Mouse (Mus musculus) layer of hippocampus, adult 8-10 months (tissue): ENCODE measurements at regions not wholly inside any gene's neighbourhood (a gene's known extent, or its start where the extent isn't known, plus 50 kb on each side); places are given as distances from the start of the nearest gene placed in this dataset.

Experiments used
- DNase-seq, 2 experiments: peaks; one replicate each; pipeline ENCODE4 v3.0.0; 2022; ENCODE audit warnings: low spot score in 2 of 2

DNA sequence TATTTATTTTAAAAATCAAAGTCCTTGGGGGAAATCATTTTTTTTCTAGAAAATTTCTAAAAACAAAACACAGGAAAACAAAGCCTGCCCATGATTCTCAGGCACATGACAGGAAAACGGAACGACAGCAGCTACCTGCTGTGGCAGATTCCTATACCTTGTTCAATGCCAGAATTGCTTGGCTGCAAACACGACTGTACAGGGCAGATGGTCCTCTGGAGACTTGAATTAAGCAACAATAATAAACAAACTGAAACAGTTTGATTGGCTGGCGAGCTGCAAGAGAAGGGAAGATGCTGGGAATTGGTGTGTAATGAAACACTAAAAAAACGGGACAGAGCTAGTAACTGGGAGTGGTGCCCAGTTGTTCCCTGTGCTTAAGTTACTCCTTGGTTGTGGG is 280.1 kb downstream of the Slc4a3 start:
- DNase-seq, result no peak

DNA sequence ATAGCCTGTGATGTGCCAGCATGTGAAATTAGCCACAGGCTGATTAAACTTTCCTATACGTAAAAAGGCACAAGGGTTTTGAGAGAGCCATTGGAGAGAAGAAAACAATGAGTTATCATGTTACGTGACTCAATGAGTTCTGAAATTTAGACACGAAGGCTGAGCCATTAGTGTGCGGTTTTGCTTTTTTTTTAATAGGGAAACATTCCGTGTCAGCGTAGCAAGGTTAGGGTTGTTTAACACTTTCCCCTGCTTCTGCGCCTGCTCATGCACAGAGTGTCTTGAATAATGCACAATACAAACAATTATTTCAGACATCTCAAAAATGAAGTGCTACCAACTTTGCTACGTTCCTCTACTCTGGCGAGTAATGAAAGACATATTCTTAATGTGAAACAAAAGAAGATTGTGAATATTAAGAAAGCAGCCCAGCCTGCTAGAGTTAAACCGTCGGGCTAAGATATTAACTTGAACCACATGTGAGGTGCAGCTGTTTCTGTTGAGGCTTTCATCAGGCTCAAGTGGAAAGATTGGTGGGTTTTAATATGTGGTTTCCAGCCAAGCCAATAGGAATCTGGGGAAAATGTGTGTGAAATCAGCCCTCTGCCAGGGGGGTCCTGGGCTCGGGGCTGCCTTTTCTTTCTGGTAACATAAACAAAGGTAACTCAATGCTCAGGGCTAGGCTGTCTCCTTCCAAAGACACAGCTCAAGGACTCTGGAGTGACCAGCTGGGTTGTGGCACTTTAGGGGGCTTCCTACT is 287.2 kb downstream of the Slc4a3 start:
- no peak for DNase-seq

DNA sequence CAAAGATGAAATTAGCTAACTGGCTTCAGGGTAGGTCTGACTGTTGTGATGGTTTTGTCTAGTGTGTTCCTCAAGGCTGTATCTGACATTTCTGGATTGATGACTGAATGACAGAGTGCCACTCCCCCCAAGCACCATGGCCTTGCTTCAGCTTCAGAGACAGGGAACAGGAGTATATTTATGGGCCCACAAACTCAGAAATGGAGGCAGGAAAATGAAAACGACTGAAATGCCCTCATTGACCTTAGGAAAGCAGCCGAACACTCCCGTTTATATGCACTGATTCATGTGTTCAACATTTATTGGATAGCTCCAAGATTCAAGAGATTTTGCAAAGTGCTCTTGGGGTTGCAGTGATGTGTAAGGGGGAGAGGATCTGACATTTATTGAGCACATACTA is 288.3 kb downstream of the Slc4a3 start:
- DNase-seq, result no peak

DNA sequence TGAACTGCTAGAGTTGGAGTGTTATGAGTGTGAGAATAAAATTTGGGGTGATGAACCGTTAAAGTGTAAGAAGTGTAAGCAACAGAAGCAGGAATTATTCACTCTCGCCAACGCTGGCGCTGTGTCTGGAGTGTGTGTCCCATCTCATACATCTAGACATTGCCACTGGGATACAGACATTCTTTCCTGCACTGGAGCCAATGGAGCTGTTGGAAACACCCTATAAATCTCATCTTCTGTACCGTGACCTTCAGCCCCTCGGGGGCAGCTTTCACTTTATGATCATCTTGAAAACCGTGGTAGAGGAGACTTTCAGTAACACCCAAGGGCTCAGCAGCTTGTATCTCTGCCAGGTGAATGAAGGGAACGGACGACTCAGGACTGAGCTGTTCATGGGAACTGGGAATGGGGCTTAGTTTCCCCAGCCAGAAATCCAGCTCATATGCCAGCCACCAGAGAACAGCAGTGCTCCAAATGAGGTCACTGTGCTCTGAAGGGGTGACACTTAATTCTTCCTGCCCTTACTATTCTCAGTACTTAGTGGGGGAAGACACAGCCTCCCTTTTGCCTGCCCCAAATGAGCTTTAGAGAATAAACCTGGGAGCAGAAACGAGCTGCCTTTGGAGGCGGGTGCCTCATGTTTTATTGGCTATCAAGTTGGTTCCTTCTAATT is 293.6 kb downstream of the Slc4a3 start:
- DNase-seq, result no peak

DNA sequence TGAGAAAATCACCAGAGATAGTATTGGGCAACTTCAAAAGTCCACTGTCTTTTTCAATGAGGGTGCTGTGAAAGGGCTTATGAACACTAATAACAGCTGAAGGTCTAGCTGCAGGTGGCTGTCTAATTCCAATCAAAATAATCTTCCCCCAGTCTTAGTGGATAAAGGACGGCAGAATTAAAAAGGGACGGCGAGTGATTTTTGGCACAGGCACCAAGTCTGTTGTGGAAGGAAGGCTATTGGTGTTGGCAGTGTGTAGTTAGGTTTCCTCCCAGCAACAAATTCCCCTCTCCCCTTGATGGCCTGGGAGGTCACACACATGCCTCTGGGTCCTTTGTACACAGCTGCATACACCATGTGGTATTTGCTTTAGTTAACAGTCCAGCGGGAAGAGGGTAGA is 296.3 kb downstream of the Slc4a3 start:
- DNase-seq, result no peak

DNA sequence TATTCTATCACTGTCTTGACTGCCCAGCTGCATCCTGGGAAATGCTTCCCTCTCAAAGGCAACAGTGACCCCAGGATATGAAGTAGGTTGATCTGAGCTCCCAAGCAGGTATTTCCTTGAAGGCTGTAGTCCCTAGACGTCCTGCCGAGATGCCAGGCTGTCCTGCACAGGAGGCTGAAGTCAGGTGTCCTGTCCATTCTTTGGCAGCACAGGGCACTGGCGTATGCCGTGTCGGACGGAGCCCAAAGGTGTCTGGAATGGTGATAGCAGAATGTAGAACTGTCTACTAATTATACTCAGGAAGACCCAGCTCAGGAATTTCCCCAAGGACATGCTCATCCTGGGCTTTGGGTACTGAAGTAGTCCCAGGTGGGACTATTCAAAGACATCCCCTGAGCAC is 297.3 kb downstream of the Slc4a3 start:
- DNase-seq, result no peak

DNA sequence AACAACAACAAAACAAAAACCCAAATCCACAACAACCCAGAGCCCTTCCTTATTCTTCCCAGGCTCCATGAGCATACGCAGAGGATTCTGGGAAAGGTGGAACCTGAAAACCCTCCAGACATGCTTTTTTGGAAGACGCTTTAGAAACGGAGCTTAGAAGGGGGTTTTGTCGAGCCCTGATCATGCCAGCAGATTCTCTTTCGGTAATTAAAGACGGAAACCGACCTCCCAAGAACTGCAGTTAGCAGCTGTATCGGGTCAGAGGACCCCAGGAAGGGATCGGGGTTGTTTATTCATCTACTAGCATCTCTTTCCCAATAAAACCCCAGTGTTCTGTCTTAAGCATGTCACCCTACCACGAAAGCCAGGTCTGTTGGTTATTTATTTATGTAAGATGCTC is 298.1 kb downstream of the Slc4a3 start:
- DNase-seq, result no peak

DNA sequence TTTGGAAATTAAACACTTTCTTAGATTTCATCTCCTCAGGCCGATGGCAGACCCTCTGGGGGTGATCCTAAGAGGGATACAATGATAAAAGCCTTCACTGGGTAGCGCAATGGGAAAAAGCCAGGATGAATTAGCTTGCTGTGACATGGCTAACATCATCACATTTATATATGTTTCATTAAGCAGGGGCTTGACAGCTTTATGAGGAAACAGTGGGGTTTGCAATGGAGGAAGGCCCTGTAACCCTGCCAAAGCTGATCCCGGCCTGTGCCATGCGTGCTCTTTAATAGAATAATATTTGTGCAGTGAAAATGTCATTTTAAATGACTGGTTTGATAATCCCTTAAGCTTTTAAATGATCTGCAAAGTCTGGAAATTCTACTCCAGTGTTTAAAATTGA is 298.5 kb downstream of the Slc4a3 start:
- no peak for DNase-seq

DNA sequence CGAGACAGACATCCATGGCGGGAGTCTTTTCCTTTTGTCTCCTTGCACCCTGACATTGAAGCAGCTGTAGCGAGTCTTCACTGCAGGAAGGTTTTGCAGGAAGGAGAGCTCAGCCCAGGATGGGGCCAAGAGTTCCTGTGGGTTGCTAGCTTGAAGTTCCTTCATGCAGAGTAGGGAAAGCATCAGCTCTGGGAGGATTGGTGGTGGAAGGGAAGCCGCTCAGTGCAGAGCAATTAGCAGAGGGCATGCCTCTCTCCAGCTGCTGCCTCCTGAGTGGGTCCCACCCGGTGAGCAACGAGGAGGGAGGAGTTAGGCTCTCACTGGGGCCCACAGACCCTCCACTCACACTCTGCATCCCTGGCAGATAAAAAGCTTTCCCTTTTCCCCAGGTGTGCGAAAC is 298.9 kb downstream of the Slc4a3 start:
- DNase-seq, result no peak

DNA sequence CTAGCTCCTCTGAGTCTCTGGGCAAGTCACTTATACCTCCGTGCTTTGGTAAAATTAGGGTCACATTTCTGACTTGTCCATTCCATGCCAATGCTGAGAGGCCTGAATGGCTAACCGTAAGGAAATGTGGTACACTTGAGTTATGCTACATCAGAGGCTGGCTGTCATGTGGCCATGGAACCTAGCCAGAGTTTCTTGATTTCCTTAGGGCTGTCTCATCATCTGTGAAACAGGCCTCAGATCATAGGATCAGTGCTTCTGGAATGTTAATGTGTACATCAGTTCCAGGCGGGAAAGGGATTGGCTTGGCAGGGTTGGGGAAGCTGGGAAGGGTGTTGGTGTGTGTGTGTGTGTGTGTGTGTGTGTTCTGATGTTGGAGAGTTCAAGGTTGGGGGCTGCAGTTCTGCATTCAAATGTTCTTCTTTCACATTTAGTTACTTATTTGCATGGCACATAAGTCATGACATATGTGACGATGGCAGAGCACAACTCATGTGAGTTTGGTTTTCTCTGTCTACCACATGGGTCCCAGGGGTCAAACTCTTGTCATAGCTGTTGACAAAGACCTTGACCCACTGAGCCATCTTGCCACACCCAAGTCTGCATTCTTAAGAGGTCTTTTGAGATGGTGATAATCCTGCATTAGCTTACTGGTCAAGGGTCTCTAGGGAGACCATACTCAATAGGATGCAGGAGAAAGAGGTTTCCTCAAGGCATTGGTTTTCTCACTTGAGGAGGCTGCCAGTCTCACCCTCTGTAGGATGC is 299.9 kb downstream of the Slc4a3 start:
- DNase-seq, result no peak

DNA sequence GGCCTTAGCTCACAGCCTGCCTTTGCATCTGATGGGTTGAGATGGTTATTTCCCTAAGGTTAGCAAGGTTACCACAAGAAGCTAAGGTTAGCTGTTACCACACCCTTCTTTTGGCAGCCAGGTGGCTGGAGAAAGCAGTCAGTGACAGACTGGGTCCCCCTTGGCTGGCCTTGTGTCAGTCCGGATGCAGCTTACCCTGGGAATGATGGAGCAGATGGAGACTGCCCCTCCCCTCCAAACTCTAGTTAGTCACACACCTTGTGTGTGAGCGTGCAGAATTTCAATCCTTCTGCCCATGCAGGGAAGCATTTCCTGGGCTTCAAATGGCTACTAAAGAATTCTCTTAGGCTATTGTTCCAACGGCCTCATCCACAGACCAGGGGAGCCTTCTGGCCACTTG is 301.6 kb downstream of the Slc4a3 start:
- no peak for DNase-seq

DNA sequence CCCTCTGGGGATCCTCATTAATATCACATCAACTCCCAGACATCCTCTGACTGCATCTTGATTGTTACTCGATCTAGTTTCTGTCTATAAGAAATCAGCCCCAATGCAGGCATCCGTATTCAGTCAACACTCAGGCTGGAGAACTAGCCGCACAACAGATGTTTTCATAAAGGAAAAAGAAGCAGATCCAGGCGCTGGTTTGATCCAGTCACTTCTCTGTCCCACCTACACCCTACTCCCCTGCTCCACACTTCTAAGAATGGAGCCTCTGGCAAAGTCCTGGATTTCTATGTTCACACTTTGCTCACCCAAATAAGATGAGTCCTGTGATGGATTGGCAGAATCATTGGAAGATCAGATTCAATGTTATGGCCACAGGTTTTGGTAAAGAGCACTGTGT is 302.4 kb downstream of the Slc4a3 start:
- DNase-seq, result no peak

DNA sequence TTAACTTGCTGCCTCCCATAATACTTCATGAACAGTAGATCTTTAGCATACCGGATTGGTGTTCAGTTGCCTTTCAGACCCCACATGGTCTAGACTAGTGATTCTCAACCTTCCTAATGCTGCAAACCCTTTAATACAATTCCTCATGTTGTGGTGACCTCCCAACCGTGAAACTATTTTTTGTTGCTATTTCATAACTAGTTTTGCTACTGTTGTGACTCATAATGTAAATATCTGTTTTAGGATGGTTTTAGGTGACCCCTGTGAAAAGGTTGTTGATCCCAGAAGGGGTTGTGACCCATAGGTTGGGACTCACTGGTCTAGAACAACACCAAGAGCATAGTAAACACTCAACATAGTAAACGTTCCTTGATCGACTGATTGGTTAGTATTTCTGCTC is 304.1 kb downstream of the Slc4a3 start:
- DNase-seq, result no peak

DNA sequence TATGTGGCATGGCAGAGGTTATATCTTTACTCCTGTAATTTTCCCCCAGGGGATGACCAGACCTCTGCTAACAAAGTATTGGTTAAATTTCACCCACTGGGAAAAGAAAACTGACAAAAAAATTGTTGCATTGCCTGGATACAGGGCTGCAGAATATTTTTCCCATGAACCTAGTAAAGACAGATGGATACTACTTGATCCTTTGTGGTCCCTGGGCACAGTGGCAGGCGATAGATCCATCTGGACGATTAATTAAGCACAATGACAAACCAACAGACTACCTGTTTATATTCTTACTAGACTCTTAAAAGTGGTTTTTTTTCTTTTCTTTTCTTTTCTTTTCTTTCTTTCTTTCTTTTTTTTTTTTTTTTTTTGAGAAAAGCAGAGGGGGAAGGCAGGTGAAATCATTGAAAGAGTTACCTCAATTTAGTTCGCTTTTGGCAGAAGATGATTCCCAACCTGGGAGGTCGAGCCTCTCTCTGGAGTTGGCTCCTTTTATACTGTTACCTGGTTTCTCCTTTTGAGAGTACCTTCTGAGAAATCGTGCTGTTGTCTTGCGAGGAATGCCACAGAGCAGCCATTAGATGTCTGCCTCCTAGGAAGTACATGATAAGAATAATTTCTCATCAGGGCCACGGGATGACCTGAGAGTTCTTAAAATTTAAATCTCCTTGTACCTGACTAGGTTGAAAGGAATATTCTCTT is 312.6 kb downstream of the Slc4a3 start:
- DNase-seq, result no peak

DNA sequence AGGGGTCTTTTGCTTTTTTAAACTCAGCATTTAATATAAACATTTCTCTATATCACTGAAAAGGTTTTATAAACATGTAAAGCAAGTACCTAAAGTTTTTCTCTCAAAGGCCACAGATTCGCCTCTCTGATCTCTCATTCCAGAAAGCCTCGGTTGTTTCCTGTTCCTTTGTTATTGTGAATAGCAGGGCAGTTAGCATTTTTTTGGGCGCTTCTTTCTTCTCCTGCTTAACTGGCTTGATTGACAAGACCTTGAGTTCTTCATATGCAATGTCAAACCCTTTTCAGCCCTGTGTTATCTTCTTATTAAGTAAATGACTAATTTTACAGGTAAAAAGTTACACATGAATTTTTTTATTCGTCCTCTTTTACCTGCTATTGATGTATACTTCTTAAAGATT is 316.7 kb downstream of the Slc4a3 start:
- no peak for DNase-seq

DNA sequence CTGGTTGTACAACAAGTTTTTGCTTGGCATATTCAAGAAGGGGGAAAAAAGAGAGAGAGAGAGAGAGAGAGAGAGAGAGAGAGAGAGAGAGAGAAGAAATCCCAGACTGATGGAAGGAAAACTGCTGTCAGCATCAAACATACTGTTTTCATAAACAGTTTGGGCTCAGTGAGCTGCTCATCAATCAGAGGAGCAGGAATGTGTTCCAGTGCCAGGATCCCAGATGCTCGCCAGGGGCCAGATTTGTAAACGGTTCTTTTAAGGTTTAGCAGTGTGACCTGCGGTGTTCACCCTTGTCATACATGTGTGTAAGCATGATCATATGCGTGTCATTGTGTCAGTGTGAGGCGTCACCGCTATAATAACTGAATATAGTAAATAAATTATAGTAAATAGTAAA is 320.5 kb downstream of the Slc4a3 start:
- DNase-seq, result no peak

DNA sequence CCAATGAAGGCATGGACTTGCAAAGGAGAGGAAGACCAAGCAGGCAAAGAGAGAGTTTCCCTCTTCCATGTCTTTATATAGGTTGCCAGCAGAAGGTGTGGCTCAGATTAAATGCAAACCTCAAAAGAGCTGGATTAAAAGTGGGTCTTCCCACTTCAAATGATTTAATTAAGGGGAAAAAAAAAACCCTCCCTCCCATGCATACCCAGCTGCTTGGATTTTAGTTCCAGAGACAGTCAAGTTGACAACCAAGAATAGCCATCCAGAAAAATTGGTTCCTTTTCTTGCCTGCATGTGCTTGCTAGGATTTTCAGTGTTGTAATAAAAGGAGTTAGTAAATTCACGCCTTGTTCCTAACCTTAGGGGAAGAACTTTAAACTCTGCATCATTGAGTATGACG is 323.3 kb downstream of the Slc4a3 start:
- no peak for DNase-seq

DNA sequence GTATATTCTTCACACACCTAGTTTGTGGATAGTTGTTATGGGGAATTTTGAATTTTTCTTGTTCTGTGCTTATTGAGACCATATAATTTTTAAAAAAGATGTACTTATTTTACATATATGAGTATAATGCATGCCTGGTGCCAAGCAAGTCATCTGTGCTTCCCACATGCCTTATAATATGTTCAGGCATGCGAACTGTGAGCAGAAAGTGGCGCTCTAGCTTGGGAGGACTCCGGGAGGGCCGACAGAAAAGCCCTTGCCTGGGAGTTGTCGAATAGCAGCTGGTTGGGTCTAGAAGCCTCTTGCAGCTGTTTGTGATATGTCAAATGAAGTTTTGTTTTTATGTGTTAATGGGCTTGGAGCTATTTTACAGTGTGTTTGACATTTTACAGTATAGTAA is 323.8 kb downstream of the Slc4a3 start:
- no peak for DNase-seq

DNA sequence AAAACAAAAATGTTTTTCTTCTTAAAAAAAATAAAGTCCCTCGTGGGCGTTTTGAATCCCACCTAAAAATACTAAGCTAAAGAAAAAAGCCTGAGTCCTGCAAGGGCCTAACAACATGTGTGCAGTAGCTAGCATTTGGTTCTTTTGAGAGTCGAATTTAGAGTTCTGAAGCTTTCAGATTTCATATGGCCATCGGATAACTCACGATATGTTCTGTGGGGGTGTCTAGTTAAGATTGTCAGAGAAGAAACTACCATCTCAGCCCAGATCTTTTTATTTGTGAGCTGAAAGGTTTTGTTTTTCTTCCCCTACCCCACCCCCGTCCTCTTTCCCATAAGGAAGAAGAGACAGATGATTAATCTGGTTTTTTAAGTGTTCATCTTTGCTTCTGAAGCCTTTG is 327.8 kb downstream of the Slc4a3 start:
- no peak for DNase-seq

DNA sequence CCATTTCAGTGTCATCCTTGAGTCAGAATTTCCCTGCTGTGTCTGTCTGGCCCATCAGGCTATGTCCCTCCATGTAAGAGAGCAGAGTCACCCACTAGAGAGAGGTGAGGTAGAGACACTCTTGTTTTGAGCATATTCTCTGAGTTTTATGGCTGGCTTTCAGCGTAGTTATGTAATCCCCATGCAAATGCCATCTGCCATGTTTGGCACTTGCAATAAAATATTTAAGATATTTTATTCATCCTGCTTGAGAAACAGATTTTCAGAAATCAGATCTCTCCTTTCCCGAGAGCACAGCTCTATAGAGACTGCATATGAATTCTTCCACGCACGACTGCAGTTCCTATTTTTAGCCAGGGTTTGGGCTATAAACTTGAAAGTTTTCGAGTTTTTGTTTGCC is 331.1 kb downstream of the Slc4a3 start:
- peak; percentile 37 to 64 for DNase-seq

DNA sequence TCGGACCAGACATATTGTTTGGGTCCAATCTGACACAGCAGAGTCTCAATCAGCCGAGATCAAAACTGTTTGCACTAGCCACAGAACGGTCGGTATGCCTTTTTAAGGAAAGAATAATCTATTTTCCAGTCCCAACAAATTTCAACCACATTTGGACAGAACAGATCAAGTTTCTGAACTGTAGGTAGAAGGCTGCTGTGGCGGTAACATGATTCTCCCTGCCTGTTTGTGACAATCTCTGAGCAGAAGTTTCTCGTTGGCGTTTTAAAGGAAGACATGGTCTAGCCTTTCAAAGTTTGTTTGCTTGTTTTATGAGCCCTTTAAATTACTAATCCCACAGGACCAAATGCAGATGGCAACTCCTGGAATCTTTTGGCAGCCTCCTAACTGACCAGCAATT is 339.6 kb downstream of the Slc4a3 start:
- DNase-seq, result no peak
